Mouse (Mus musculus) testis, adult 2 months (tissue): ENCODE measurements around the gene Glt28d2.

Experiments used
- CTCF ChIP-seq: fragments of 200-500 bp; IDR thresholded peaks from 2 replicates; pipeline ENCODE4 v1.5.1; 2012; ENCODE audit warnings: low read depth, mild to moderate bottlenecking, inconsistent platforms, low read length, moderate library complexity; ENCODE audit not compliant: control insufficient read depth, insufficient read depth, insufficient replicate concordance
- POLR2A ChIP-seq: fragments of 200-500 bp; IDR thresholded peaks from 2 replicates; pipeline ENCODE4 v1.6.1; 2012; ENCODE audit warnings: low read depth, mild to moderate bottlenecking, inconsistent platforms, low read length, moderate library complexity; ENCODE audit not compliant: control insufficient read depth

GRCm38 (mm10) chr3:85880687-85881086 is 6.6 kb downstream of the Glt28d2 start:
- no peak for TF ChIP-seq CTCF
- TF ChIP-seq POLR2A = no peak
